ENCODE assay signal across 9 mouse cellular contexts in genomic region chr7:97429705-97430104, GRCm38 (mm10). TPM values are rescaled to one million over a fixed set of nuclear protein-coding genes. Genes with fewer than 3 reads are reported as not detected.
DNase-seq lines count a peak whose midpoint lies in the region; ATAC-seq lines count a peak whose summit lies in the region.
"Had no signal": no experiment of that assay in that cellular context is flagged by ENCODE, and none has a peak within 500 bp of the region (broad histone marks: within the 10 kb centered on the region; RNA-seq: fewer than 3 reads in every experiment).

No protein-coding gene starts in this region.

- no peak for ATAC-seq in heart, embryonic 13.5 days (ENCODE audit: extremely low read depth, insufficient number of reproducible peaks, low FRiP score, low TSS enrichment)
- peak; percentile 77 for ATAC-seq in neutrophil, adult 5-6 weeks (ENCODE audit: extremely low read depth, insufficient number of reproducible peaks, low FRiP score, poor library complexity, severe bottlenecking)

- peak overlapping the region; percentile 12; the same call in 1 of the 2 replicates for H3K4me2 ChIP-seq in heart, embryonic 13.5 days

- peaks cover 10% of the 10 kb centered on the region for H3K4me1 ChIP-seq in heart, embryonic 13.5 days

- H3K4me3 ChIP-seq in heart, embryonic 13.5 days: no peak overlapping the region

- H3K27ac ChIP-seq in heart, embryonic 13.5 days (replicated peaks): 0 out of 2 replicates have a peak overlapping the region, but pooled peaks have one; percentile 10

- peak overlapping the region; percentile 26; the same call in 1 of the 2 replicates for H3K9ac ChIP-seq in heart, embryonic 13.5 days

- H3K36me3 ChIP-seq in heart, embryonic 13.5 days: no peaks in the 10 kb centered on the region

- H3K27me3 ChIP-seq in heart, embryonic 13.5 days (replicated peaks): no peaks in the 10 kb centered on the region

- 5% methylated on average over 5 of the region's 5 CpGs for WGBS in heart, embryonic 13.5 days

- H3K9me3 ChIP-seq in heart, embryonic 13.5 days: no peaks in the 10 kb centered on the region

- no peak for DNase-seq in heart, adult 8-10 months (ENCODE audit: low spot score)
- DNase-seq in NIH3T3 (ENCODE audit: low read depth): peak; percentile 28
- peak; percentile 36 for DNase-seq in forelimb bud, embryonic 11.5 days (ENCODE audit: low read depth, low spot score)
- DNase-seq in kidney, postnatal 4 days: peak; percentile 61 to 71
- DNase-seq in thymus, postnatal 25 days: no peak
- no peak for DNase-seq in gastrocnemius, postnatal 4 days (ENCODE audit: low spot score in 2 of 2)

RNA-seq across cellular contexts. Expression of gene Thrsp, which starts 12.2 kb away (rescaled TPM):
- 0.42 and 1.0 TPM in 2 replicates for polyA plus RNA-seq in heart, embryonic 13.5 days (2015; fragmentation: Nextera tagmentation; extraction: Ambion mirVana)
- total RNA-seq in heart, adult 8-10 months (2022): 10 to 100 TPM; 51.1 to 70.8 (median 68.7) TPM
- not detected in 2 replicates for total RNA-seq in neutrophil, adult 5-6 weeks (2017)
- 10 to 100 TPM; 53.7 to 60.9 TPM for total RNA-seq in gastrocnemius, postnatal 4 days (2021)
- total RNA-seq: MEL had no signal

RNA-seq across cellular contexts. Expression of gene Kctd14, which starts 21.4 kb away (rescaled TPM):
- polyA plus RNA-seq in heart, embryonic 13.5 days (2015; fragmentation: Nextera tagmentation; extraction: Ambion mirVana): 1.4 TPM in 2 replicates
- under 1 TPM; 0.28 to 0.60 (median 0.49) TPM for total RNA-seq in heart, adult 8-10 months (2022)
- total RNA-seq in neutrophil, adult 5-6 weeks (2017): 7.1 and 9.7 TPM in 2 replicates
- under 1 TPM; 0.44 to 0.56 TPM for total RNA-seq in gastrocnemius, postnatal 4 days (2021)

RNA-seq across cellular contexts. Expression of gene Ndufc2, which starts 29.9 kb away (rescaled TPM):
- 469 and 539 TPM in 2 replicates for polyA plus RNA-seq in heart, embryonic 13.5 days (2015; fragmentation: Nextera tagmentation; extraction: Ambion mirVana)
- total RNA-seq in heart, adult 8-10 months (2022): 100 to 1,000 TPM; 498 to 518 (median 508) TPM
- 31.3 and 32.9 TPM in 2 replicates for total RNA-seq in neutrophil, adult 5-6 weeks (2017)
- 100 to 1,000 TPM; 255 to 257 TPM for total RNA-seq in gastrocnemius, postnatal 4 days (2021)

RNA-seq across cellular contexts. Expression of gene Ints4, which starts 51.1 kb away (rescaled TPM):
- polyA plus RNA-seq in heart, embryonic 13.5 days (2015; fragmentation: Nextera tagmentation; extraction: Ambion mirVana): 30.1 and 32.4 TPM in 2 replicates
- 10 to 100 TPM; 46.8 to 73.9 (median 67.8) TPM for total RNA-seq in heart, adult 8-10 months (2022)
- total RNA-seq in neutrophil, adult 5-6 weeks (2017): 68.8 and 73.8 TPM in 2 replicates
- 10 to 100 TPM; 39.0 to 44.9 TPM for total RNA-seq in gastrocnemius, postnatal 4 days (2021)

RNA-seq across cellular contexts. Expression of gene Alg8, which starts 58.3 kb away (rescaled TPM):
- polyA plus RNA-seq in heart, embryonic 13.5 days (2015; fragmentation: Nextera tagmentation; extraction: Ambion mirVana): 29.1 and 33.7 TPM in 2 replicates
- total RNA-seq in heart, adult 8-10 months (2022): 1 to 10 TPM; 4.8 to 5.3 (median 4.9) TPM
- total RNA-seq in neutrophil, adult 5-6 weeks (2017): 4.8 and 7.4 TPM in 2 replicates
- total RNA-seq in gastrocnemius, postnatal 4 days (2021): 1 to 10 TPM; 7.9 to 8.1 TPM

Comparison
In these comparisons a context has a peak if more than half of its experiments do, and no peak if none do; other contexts are left out.
1. DNase-seq: peak in NIH3T3 (single experiment), forelimb bud, embryonic 11.5 days (single experiment) and kidney, postnatal 4 days (2 of 2); none in heart, adult 8-10 months (single experiment), thymus, postnatal 25 days (single experiment) and gastrocnemius, postnatal 4 days (0 of 2).
2. RNA of gene Thrsp, which starts 12.2 kb away (total RNA-seq): 51.1 to 70.8 TPM in heart, adult 8-10 months and 53.7 to 60.9 TPM in gastrocnemius, postnatal 4 days; not detected in neutrophil, adult 5-6 weeks; every median in the first group is over 10 times any median in the second.